7 mouse cellular contexts compared by ENCODE assay signal in genomic region chrX:23692722-23693442, GRCm38 (mm10). TPM values are rescaled to one million over a fixed set of nuclear protein-coding genes. Genes with fewer than 3 reads are reported as not detected.
DNase-seq lines count a peak whose midpoint lies in the region; ATAC-seq lines count a peak whose summit lies in the region.

Gene Wdr44, plus strand, starts transcription at chrX:23693051.

- H3K4me1 ChIP-seq in intestine, embryonic 15.5 days (replicated peaks), result no peaks in the 10 kb centered on the region
- H3K4me1 ChIP-seq in midbrain, embryonic 10.5 days, result no peaks in the 10 kb centered on the region

- ATAC-seq in intestine, embryonic 15.5 days, result peak; percentile 98

- H3K9me3 ChIP-seq in intestine, embryonic 15.5 days, result no peaks in the 10 kb centered on the region
- peaks cover 6% of the 10 kb centered on the region; the same call in 1 of the 2 replicates for H3K9me3 ChIP-seq in midbrain, embryonic 10.5 days (replicated peaks)

- intact Hi-C loops in gastrocnemius, postnatal 36 days (cut with DNase I), result no loop called here
- intact Hi-C loops in left cerebral cortex, postnatal 25 days (cut with DNase I), result no loop called here

- peak within 1 kb of the TSS; percentile 84 for H3K27ac ChIP-seq in intestine, embryonic 15.5 days
- H3K27ac ChIP-seq in midbrain, embryonic 10.5 days (replicated peaks), result peak within 1 kb of the TSS; percentile 86

- H3K9ac ChIP-seq in intestine, embryonic 15.5 days, result peak within 1 kb of the TSS; percentile 64

- H3K36me3 ChIP-seq in intestine, embryonic 15.5 days, result no peaks in the 10 kb centered on the region
- H3K36me3 ChIP-seq in midbrain, embryonic 10.5 days, result no peaks in the 10 kb centered on the region

- peak within 1 kb of the TSS; percentile 54 for H3K4me3 ChIP-seq in intestine, embryonic 15.5 days (replicated peaks)
- peak within 1 kb of the TSS; percentile 65 for H3K4me3 ChIP-seq in midbrain, embryonic 10.5 days

- peak within 1 kb of the TSS; percentile 54 for H3K4me2 ChIP-seq in intestine, embryonic 15.5 days (replicated peaks)

- DNase-seq in adrenal gland, adult 2 months, result peak; percentile 96
- peak; percentile 82 for DNase-seq in embryo, embryonic 11.5 days (ENCODE audit: low read depth, low spot score)
- peak; percentile 89 to 92 for DNase-seq in gastrocnemius, postnatal 36 days
- DNase-seq in left cerebral cortex, postnatal 25 days (ENCODE audit: low spot score in 2 of 2), result peak; percentile 87 to 96
- DNase-seq in midbrain, embryonic 10.5 days (ENCODE audit: low spot score), result peak; percentile 87
- DNase-seq in right cerebral cortex, postnatal 4 days, result peak; percentile 90

- WGBS in intestine, embryonic 15.5 days, result 11% methylated on average over 50 of the region's 51 CpGs
- 12% methylated on average over 51 of the region's 51 CpGs for WGBS in midbrain, embryonic 10.5 days

- no peaks in the 10 kb centered on the region for H3K27me3 ChIP-seq in intestine, embryonic 15.5 days (replicated peaks)
- no peaks in the 10 kb centered on the region for H3K27me3 ChIP-seq in midbrain, embryonic 10.5 days (ENCODE audit: low read depth, poor library complexity, severe bottlenecking)

RNA-seq across cellular contexts. Expression of gene Wdr44, which starts in this region (rescaled TPM):
- 10 to 100 TPM; 12.6 to 13.8 TPM for total RNA-seq in adrenal gland, adult 2 months (2021)
- polyA plus RNA-seq in adrenal gland, adult 2 months (2012; rRNA removed), result 4.5 and 5.4 TPM in 2 replicates
- total RNA-seq in gastrocnemius, postnatal 36 days (2021), result 10 to 100 TPM; 13.0 to 13.3 TPM
- polyA plus RNA-seq in intestine, embryonic 15.5 days (2015; fragmentation: Nextera tagmentation; extraction: Ambion mirVana), result 8.1 and 9.9 TPM in 2 replicates
- 10 to 100 TPM; 22.3 to 22.6 TPM for total RNA-seq in left cerebral cortex, postnatal 25 days (2021)
- 4.2 and 6.0 TPM in 2 replicates for polyA plus RNA-seq in midbrain, embryonic 10.5 days (2016; fragmentation: Nextera tagmentation; extraction: Ambion mirVana)

Comparison
In these comparisons a context has a peak if more than half of its experiments do, and no peak if none do; other contexts are left out.
1. Peak in every context shown above with its lines: DNase-seq, ATAC-seq, H3K4me3 ChIP-seq and H3K27ac ChIP-seq.